Mouse (Mus musculus): ENCODE data around the gene Shisa2. TPM values are rescaled to one million over a fixed set of nuclear protein-coding genes. Genes with fewer than 3 reads are reported as not detected.

The Shisa2 gene
- total RNA-seq, 2 experiments from 2014 or later = 0.72 to 0.95 TPM

Other genes starting within 250 kb of the Shisa2 start
- under 1 TPM; 0.76 to 0.86 TPM for gene Phf11c, start 229.9 kb upstream of the Shisa2 start, total RNA-seq (2021)
- gene Setdb2, start 184.4 kb upstream of the Shisa2 start, total RNA-seq (2021) = 10 to 100 TPM; 10.2 to 12.4 TPM
- gene Cab39l, start 184.3 kb upstream of the Shisa2 start, total RNA-seq (2021) = 10 to 100 TPM; 23.5 to 24.3 TPM
- 10 to 100 TPM; 45.0 to 46.5 TPM for gene Cdadc1, start 27.3 kb upstream of the Shisa2 start, total RNA-seq (2021)

All from heart, postnatal 36 days (tissue).